Mouse (Mus musculus) bone marrow, adult 2 months (tissue): ENCODE results near the gene Esrp2.

ENCODE experiments used
- CTCF ChIP-seq: fragments of 200-500 bp; IDR thresholded peaks from 2 replicates; pipeline ENCODE4 v1.5.1; 2011; ENCODE audit warnings: low read length, control low read depth; ENCODE audit not compliant: control insufficient read depth, insufficient read depth
- POLR2A ChIP-seq: fragments of 200-500 bp; IDR thresholded peaks from 2 replicates; pipeline ENCODE4 v1.6.1; 2011; ENCODE audit warnings: low read depth, mild to moderate bottlenecking, control low read depth, low read length, borderline replicate concordance; ENCODE audit not compliant: control insufficient read depth

DNA sequence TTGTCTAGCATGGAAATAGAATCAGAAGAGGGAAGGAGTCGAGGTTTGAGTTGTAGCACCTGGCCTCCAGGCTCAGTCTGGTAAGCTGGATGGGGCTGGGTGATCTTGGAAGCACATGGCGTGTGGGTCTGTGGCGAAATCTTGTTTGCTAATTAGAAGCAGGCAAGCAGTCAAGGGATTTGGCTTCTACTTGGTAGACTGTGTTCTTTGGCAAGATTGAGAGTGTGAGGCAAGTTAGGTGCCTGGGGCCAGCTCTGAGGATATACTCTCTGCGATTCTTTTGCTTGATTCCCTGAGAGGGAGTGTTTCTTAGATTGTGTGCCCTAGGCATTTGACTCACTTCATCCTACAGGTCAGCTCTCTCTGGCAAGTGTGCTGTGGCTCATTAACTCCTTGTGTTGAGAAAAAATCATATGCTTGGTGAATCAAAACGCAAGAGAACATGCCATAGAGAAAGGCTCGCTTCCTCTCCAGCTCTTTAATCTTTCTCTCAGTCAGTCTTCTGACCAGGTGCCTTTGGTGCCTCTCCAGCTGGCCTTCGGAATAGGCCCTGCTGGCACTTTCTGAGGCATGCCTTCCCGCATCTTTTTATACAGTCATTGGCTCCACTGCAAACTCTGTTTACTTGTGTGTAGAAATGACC is 49.0 kb upstream of the Esrp2 start:
- TF ChIP-seq POLR2A (no peak), CTCF (no peak)
